Mouse (Mus musculus) thymus, postnatal 25 days (tissue): ENCODE results near the gene Smn1.
"Not testable (repeated sequence)": the region's sequence is repeated elsewhere in the genome, so short reads cannot be mapped to it uniquely, and the experiment has no call there.

Experiments used
- DNase-seq: peaks from one replicate; pipeline ENCODE4 v3.0.0; 2022

Gene Smn1

DNA sequence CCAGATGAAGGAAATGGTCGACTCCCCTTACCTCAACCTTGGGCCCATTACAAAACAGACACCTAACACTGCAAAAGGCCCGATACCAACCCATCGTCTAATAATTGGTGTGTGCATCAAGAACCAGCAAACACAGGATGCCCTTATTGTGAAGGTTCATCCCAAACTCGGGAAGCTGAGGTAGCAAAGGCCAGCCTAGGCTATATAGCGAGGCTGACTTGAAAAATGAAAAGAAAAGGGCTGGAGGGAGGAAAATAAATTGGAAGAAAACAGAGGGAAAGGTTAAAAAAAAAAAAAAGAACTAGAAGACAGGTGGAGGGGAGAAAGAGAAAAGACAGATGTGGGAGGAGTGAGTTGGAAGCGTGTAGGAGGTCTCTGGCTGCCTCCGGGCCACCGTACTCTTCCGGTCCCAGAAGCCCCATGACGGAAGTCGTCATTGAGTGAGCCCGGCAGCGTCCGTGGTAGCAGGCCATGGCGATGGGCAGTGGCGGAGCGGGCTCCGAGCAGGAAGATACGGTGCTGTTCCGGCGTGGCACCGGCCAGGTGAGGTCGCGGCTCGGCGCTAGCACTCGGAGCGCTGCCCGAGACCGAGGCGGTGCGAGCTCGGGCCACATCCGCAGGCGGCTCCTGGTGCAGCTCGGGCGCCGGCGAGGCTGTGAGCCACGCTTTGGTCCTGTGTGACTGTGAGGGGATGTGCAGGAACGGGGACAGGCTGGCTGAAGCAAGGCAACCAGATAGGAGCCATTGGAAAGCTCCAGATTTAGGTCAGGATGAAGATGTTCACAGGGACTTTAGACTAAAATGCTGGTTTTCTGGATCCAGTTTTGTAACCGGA, at the start of gene Smn1:
Smn1 (plus strand) TSS at position 430 of the 835 bp plus-strand sequence.
- peak; percentile 87 for DNase-seq

DNA sequence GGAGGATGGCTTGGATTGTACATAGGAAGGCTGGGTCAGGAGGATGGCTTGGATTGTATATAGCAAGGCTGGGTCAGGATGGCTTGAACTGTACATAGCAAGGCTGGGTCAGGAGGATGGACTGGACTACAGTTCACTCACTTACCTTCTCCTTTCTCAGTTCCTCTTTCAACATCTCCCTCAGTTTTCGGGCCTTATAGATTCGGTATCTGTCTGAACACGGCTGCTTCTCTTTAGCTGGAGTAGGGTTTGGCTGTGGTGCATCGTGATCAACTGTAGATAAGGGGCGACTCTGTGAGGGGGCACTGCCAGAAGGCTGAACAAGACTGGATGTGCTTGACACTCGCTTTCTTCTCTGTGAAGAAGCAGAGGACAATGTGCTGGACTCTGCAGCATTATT, 25.8 kb upstream of the Smn1 start:
- no peak for DNase-seq

DNA sequence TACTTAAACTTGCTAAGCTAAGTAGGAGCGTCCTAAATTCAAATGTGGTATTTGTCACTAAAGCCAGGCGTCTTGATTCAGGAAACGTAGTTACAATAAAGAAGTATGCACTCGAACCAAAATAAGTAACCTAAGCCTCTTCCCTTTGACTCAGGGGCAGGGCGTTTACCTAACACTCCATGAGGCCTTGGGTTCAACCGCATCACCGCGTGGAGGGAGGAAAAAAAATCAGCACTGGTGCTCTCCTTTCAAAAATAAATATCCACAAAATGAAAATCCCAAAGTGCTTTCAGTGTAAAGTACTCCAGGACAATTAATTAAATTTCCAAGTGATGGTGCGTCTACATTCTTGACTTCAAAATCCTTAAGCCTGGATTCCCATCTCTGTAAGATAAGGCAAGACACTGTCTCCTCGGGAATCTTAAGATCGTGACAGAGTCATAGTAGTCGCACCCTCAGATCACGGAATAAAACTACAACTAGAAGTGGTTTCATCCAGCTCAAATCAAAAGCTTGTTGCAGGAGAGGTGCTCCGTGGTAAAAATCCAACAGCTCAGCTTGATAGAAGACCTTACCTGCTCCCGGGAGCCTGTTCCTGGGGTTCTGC, 21.5 kb upstream of the Smn1 start:
- no peak for DNase-seq

DNA sequence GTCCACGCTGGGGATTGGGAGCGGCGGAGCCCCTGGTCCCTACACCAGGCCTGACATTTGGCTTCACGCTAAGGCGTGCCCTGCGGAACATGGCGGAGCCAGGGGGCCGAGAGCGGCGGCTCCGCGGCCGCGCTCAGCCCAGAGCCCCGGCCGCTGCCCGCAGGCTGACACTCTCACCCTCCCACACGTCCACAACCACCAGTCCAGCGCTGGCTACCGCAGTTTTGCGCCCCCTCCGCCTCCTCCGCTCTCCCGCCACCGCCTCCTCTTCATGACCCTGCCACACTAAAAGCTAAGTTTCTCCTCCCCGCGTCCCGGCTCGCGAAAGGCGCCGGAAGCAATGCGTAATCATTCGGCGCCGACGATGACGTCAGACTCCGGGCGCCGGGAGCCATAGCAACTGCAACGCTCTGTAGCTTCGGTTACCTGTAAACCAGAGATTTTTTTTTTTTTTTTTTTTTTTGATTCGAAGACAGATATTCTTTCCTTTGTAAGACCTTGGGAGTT, 20.9 kb upstream of the Smn1 start, which contains the start of gene Bdp1:
Bdp1 (minus strand) TSS at position 323 of the 507 bp plus-strand sequence.
- peak; percentile 95 for DNase-seq

DNA sequence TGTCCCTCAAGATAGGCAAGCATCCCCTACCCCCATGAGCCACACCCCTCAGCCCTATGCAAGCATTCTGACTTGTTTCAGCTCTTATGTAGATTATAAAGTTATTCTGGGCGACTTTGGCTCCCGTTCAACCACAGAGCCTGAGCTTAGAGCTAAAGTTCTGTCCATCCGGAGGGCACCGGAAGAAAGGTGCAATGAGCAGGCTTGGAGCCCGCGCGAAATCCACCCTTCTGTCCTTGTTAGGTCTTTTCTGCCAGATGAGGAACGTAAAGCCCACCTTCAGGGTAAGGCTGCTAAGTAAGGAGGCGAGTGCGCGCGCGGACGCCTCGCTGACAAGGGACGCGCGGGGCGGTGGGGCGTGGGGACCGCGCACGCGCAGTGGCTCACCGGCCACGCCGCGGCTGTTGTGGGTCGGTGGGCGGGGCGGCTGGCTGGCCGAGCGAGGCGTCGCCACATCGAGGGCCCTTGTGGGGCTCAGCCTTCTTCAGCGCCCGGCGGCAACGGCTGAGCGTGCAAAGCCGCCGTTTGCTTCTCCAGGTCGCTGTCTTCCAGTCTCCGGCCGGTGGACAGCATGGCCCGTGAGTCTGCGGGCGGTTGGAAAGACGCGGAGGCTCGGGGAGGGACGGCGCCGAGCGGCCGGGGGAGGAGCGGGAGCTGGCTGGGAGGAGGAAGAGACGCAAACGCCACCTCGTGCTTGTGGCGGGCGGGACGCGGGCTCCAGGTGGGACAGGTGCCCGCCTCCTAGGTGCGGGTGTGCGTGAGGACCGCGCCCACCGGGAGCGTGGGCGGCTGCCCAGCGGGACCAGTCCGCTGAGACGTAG, 16.8 kb upstream of the Smn1 start, which contains the start of gene Serf1:
Serf1 (plus strand) TSS at position 361 of the 821 bp plus-strand sequence.
- DNase-seq: peak; percentile 76

DNA sequence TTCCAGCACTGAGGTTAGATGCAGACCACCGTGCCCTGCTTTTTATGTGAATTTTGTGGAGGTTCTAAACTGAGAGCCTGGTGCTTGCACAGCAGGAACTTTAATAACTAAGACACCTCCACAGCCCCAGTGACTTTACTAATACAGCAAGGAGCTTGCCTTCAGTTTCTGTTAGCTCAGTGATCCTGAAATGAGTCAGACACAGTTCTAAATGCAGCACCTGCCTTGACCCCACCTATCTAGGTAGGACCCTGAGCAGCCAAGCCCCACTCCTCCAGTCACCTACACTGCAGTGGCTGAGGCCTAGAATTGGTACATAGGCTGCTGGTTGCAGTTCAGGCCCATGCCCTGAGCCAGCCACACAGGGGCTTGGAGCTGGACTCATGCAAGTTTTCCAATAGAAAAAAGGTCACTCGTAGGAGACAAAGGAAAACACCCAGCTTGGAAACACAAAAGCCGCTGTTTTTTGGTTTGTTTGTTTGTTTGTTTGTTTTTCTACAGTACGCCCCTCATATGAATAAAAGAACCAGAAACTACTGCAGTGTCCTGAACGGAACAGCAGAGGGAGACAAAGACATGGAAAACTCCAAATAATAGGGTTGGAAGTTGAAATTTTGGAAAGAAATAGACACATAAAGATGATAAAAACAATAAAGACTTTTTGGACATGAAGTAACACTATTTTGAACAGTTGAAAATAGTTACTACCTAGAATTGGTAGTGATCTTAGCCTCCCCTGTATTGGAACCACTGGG, 12.3 kb upstream of the Smn1 start:
- no peak for DNase-seq

DNA sequence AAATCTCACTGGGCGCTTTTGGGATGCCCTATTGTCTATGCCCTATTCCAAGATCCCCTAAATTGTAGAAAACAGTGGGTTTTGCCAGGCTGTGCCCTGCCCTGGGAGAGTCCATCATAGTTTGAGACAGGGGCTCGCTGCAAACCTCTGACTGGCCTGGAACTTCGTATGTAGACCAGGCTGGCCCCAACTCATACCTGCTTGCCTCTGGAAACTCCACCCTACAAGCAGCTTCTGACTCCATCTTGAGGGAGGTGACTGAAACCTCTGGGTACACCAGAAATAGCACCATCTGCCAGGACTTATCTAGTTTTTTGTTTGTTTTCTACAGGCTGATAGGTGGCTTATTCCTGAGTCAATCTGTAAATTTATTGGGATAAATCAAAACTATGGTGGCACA, 682 bp upstream of the Smn1 start:
- DNase-seq: no peak

DNA sequence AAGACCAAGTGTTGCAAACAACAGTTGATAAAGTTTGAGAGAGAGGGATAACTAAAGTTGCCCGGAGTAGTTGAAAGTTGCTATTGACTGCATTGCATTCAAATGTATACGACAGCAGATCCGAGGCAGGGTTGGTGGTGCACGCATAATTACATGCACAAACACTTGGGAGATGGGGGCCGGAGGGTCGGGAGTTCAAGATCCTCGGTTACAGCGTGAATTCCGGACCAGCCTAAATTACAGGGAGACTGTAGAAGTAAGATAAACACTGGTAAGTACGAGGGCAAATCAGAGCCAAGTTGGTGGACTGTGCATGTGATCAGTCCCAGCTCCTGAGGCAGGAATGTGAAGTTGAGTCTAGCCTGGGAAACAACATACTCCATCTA, 599 bp downstream of the Smn1 start:
- DNase-seq: no peak

DNA sequence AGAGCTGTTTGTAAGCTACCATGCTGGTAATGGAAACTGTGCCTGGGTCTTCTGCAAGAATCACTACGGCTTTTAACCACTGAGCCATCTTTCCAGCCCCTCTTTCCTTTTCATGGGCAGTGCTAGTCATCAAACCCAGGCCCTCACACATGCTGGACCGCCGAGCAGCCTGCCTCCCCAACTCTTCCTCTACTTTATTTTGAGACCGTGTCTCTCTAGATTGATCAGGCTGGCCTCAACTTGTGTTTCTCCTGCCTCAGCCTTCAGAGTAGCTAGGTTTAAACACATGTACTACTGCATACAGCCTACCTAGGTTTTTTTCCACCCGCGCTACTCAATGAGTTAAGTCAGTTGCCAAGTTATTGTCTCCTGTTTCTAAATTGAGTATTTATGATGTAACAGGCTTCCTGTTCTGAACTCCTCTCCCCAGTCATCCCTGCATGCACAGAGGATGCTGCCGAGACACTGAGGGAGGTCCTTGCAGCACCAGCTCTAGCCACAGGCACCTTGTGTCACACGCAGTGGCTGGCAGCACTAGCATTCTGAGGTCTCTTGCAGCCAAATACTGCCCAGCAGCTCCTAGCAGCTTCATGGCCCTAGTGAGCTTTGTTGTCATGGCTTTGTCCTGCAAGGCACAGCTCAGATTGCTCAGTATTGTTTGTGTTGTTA, 17.1 kb downstream of the Smn1 start:
- no peak for DNase-seq

DNA sequence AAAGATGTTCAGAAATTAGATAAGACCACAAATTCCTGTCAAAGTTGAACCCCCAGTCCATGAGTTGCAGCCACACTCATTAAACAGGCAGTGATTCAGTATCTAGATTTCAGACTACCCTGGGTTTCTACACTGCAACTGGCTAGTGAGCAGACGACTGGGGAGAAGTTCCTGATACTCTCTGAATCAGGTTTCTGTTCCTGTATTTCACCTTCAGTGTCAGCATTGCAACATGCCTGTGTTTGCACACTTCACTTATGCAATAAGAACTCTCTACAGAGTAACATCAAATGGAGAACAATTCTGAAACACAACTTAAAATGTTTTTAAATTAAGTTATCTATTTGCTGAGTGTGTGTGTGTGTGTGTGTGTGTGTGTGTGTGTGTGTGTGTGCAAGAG, 28.0 kb downstream of the Smn1 start:
- DNase-seq: no peak

DNA sequence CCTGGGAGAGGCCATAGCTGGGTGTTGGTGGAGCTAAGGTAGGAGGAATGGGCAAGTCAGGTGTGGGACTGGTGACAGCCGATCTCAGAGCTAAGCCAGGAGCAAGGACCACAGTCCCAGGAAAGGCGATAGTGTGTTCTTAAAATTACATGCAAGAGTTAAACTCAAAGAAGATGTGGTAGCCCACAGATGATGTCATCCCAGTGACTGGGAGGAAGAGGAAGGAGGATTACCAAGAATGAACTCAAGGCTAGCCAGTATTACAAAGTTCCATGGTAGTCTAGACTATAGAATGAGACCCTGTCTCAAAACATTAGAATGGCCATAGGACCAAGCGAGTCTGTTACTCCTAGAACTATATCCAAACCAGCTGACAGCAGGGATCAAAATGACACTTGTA, 32.0 kb downstream of the Smn1 start:
- no peak for DNase-seq

DNA sequence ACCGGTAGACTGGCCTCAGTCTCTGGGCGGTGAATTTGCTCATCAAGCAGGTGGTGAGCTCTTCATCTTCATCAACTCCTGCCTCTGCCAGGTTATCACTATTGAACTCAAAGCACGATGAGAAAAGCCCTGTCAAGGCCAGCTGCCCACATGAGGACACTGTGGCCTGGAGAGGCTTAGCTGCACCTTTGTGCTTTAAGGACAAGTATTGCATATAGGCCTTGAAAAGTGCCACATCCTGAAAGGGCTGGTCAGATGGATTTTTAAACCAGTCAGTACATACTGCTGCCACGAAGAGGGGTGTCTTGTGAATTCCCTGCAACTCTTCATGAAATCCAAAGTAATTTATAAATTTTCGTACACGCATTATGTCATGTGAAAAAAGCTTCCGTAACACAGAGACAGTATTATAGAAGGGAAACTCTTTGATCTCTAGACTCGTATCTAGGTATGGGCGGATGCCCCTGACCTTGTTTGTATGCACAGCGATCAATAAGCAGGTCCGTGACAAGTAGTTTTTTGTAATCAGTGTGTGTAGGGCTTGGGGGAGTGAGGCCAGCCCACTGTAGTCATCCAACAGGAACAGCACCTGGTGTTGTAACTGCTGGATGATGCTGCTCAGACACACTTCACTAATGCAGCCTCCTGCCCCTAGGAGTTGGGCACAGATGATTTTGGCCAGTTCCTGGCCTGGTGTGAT, 36.7 kb downstream of the Smn1 start:
- not testable (repeated sequence) for DNase-seq

DNA sequence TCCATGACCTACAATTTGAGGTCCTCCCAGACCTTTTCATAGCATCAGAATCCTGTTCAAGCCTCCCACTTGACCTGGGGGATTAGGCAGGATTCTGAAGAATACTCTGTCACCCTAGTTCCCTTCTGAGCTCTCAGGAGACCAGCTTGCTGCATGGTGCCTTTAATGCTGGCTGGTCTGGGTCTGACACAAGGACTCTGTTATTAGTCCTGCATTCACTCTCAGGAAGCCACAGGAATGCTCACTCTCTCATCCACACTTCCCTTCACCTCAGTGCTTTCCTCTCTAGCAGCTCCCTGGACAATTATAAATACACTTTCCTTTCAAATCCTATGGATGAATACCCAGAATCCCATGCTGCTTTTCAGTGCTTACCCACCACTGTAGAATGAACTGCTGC, 37.8 kb downstream of the Smn1 start:
- not testable (repeated sequence) for DNase-seq

DNA sequence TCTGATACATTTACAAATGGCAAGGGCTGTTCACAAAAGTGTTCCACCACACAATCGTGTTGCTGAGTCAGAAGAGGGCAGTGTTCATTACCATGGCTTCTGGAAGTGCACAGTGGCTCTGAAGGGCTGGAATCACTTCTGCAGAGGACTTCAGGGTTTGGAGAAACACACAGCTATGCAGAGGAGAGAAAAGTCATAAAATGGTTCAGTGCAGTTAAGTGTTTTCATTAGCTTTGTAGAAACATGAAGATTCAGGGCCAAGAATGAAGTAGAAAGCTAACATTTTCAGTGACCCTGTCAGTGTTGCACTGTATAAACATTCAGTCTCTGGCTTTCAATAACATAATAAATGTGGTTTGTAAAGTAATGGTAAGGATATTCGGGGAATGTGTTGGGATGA, 41.7 kb downstream of the Smn1 start:
- not testable (repeated sequence) for DNase-seq

DNA sequence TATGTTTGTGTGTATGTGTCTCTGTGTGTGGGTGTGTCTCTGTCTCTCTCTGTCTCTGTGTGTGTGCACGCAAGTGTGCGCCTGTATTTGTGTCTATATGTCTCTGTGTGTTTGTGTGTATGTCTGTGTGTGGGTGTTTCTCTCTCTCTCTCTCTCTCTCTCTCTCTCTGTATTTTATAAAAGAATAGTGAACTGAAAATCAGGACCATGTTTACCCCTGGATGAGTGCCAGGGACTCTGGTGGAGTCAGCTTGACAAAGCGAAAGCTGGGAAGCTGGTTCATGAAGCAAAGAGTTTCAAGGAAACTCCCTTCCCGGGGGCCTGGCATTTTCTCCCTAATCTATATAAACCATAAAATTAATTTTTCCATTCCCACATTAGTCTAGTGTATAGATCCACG, 49.7 kb downstream of the Smn1 start:
- DNase-seq: not testable (repeated sequence)

DNA sequence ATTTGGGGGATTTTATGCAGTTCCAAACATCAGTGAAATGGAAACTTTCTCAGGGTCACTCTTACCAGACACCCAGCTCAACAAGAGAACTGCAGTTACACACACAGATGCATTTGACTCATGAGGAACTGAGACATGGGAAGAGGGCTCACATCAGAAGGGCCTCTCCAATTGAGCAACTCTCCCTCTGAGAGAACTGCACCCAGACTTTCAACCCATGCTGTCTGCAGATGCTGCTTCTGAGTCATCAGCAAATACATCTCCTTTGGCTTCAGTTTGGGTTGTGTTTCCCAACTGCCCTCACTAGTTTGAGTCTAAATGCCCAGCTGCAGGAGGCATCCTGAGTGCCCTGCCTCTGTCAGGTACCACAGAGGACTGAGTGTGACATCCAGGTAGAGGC, 58.5 kb downstream of the Smn1 start:
- DNase-seq: not testable (repeated sequence)
